Mouse (Mus musculus): ENCODE results near the gene Ctxn1. TPM values are rescaled to one million over a fixed set of nuclear protein-coding genes. Genes with fewer than 3 reads are reported as not detected.
"Not testable (repeated sequence)": the region's sequence is repeated elsewhere in the genome, so short reads cannot be mapped to it uniquely, and the experiment has no call there.

Ctxn1 gene
- polyA plus RNA-seq (2017; shearing (Covaris generic)): not detected

DNA sequence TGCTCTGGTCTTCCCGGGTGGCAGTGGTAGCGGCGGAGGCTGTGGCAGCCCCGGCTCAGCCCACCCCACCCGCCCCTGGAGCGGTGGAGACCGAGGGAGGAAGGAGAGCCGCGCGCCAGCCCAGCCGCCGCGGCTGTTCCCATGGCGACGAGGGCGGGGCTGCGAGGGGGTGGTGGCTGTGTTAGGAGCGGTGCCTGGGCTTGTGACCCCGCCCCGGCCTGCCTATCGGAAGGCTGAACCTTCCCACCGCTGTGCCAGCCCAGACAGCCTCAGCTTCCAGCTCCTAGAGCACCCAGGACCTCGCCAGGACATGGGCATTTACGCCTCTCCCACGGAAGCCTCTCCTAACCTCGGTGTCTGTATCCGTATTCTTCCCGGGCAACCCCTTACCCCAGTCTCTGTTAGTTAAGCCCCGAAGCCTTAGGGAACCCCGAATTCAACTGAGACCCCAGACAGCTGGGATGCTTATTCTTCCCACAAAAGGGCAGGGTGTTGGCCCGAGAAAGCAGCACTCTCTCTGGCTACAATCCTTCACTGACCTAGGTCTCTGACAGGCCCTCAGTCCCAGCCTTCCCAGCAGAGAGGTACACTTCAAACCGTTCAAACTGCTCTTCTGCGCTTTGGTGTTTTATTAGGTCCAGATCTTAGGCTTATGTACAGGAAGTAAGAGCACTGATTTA lies at the start of gene Ctxn1:
Ctxn1 (minus strand) TSS at position 150 of the 680 bp plus-strand sequence.
- peak; percentile 97 for ATAC-seq

DNA sequence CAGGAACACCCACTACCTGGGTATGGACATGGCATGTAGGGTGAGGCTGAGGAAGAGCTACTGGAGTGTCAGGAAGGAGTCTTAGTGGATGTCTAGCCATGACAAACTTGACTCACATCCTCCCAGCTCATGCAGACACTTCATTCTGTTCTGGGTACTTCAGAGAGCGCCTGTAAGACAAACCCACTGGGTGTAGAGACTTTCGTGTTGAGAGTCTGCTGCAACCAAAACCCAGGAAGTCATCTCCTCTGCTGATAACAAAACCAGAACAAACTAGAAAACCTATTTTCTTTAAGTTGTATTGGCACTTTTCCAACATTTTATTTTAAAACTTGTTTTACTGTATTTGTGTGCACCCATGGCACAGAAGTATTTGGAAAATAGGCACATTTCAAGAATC lies 46.8 kb upstream of the Ctxn1 start:
- peak; percentile 56 for ATAC-seq

DNA sequence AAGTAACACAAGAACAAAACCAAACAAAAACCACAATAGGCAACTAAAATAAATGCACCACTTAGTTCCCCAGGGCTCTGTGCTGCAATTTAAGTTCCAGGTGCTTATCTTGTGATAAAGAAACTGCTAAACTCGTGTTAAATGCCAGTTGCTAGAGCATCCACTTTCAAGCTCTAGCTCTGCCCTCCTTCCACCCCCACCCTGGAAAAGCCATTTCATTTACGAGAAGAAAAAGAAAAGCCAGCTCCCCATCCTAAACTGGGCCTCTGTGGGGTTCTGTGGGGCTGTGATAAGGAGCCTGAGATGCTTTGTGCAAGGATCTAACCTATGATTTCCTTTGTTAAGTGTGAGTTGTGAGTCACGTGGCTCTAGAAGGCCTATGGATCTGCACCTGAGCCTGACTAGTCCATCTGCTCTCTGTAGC lies 45.1 kb upstream of the Ctxn1 start:
- ATAC-seq: no peak

DNA sequence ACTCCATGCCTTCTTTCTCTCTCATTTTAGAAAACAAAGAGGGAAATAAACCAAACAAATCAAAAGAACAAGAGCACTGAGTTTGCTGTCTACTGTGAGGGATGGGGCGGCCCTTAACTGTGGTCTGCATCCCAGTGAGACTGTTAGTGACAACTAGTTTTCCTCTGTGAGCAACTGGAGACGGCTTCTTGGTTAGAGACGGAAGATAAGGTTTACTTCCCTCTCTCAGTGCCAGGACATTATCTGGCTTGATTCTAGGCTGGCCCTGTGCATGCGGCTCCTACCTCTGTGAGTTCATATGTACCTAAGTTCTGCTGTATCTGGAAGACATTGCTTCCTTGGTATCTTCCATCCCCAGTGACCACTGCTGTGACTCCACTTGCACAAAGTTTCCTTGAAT lies 38.7 kb upstream of the Ctxn1 start:
- ATAC-seq: no peak

- ATAC-seq: no peak
These were observed 33.7 kb upstream of the Ctxn1 start for GRCm38 (mm10) chr8:4292738-4293137.

GRCm38 (mm10) chr8:4276111-4276465 lies 17.0 kb upstream of the Ctxn1 start:
- ATAC-seq: no peak

DNA sequence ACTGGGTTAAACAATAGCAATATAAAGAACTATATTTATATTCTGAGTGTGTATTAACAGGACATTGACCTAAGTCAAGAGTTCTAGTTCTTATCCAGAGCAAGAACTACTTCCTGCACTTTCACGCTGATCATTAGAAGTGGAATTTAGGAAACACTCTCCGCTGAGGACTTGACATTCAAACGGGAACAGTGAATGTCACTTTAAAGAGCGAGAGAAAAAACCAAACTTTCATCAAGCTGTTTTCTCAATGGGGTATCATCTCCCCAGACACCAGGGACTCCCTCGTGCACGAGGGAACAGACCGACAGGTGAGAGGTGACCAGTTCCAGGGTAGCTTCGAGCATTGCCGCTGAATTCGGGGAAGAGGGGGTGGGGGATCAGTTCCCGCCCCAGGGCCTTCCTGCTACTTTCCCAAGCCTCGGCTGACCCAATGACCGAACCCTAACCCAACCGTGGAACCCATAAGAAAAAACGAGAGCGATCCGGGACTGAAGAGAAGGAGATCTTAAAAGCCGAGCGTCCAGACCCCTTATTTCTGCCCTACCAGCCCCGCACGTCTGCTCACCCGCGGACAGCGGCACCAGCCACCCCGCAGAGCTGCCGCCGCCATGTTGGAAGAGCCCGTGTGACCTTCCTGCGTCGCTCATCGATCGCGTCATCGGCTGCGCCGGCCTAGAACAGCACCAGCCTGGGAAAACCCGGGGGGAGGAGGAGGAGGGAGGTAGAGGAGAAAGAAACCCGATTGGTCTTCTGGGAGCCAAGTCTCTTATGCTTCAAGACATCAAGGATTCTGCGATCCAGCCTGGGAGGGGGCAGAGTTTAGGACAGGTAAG lies 16.4 kb upstream of the Ctxn1 start, which contains the start of gene Timm44:
Timm44 (minus strand) TSS at position 639 of the 836 bp plus-strand sequence.
- ATAC-seq: peak; percentile 98

GRCm38 (mm10) chr8:4269609-4270008 lies 10.5 kb upstream of the Ctxn1 start:
- ATAC-seq: no peak

DNA sequence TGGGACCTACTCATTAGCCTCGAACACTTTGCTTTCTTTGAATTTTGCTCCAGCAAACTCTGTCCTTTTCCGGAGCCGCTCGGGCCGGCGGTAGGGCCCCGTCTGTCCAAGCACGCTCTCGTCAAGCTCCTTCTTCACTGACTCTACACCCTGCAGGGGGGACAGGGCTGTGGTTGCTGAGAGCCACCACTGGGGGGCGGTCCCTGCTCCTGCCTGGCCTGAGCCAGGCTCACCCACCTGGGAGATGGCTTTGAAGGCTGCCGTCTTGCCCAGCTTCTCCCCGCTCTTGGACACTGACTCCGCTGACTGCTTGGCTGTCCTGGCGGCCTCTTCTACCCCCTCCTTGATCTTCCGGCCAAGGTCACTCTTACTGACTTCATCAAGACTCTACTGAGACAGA lies 8.6 kb upstream of the Ctxn1 start:
- no peak for ATAC-seq

DNA sequence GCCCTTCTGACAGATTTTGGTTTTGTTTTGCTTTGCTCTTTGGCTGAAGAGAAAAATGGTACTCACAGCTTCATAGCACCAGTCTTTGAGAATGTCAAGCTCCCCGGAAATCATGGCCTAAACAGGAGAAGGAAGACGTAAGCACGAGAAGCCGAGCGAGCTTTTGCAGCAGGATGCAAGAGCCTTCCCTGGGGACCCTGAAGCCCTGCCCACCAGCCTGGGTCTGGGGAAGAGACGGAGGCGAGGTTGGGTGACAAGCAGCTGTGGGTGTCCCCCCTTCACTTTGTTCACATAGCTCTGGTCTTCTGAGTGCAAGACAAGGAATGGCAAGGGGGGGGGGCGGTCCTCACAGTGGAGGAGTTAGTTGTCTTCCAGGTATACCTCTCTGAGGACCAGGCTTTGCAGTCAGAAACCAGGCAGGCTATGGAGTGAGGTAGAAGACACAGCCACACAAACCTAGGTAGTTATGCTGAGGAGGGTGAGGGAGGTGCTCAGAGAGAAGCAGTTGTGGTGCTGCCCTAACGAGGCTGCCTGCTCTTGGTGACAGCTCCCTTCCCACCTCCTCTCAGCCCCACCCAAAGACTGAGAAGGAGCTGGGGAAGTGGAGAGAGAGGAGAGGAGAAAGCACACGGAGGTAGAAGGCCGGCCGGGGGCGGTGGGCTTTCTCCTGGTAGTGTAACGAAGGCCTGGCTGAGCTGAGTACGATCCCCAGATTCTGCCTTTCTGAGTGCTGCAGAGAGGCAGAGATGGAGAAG lies 6.3 kb upstream of the Ctxn1 start:
- no peak for ATAC-seq

DNA sequence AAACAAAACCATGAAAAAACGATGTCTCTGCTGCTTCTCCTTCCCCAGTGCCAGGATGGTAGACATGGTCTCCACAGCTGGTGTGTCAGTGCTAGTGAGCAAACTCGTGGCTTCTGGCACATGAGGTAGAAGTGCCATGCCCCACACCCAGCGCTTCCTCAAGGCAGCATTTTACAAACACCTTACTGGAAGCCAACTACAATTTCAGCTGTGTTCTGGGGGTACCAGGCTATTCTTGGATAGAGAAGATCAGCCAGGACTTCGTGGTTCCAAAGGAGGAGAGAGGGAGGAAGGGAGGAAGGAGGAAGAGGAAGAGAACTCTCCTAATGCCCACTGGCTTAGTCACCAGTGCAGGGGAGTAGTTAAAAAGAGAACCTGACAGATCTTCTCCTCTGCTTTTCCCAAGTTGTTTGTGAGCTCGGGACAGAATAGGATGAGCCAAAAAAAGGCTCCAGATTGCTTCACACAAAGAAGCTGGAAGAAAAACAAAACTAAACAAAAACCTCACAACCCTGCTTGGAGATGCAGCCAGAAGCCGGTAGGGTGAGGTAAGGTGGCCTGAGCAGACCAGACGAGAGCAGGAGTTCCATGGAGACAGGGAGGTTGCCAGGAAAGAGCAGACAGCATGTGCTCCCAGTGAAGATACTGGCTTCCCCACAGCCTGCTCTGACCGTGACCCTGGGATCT lies 4.2 kb upstream of the Ctxn1 start:
- no peak for ATAC-seq

DNA sequence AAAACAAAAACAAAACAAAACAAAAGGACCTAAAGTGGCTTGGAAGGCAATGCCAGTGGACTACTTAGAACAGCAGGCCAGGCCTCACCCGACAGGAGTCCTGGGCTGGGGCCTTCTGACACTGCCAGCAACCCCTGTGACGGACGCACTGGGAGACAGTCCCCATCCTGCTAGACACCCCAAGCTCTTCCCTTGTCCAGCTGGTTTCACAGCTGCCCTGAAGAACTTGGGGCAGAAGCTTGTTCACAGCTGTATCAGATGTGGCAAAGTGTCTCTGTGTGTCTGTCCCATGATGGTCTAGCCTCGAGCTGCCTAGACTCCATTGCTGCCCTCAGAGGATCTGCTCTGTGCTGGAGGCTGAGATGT lies 714 bp upstream of the Ctxn1 start:
- no peak for ATAC-seq

DNA sequence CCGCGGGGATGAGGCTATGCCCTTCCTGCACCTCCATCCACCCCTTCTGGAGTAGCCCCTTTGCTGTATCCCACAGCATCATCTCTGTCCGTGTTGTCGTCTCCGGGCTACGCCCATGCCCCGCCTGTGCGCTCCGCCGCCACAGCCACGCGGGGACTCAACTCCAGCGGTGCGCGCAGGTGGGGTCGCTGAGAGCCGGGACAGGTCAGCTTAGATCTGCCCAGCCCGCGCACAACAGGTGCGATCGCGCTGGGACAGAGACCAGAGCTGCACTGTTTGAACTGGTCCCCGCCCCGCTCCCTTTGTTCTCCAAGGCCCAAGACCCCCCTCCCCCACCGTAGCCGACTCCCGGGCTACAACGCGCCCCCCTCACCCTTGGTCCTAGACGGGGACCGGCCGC lies 396 bp downstream of the Ctxn1 start:
- peak; percentile 23 for ATAC-seq

- peak; percentile 37 for ATAC-seq
These were observed 841 bp downstream of the Ctxn1 start for GRCm38 (mm10) chr8:4258233-4258632.

DNA sequence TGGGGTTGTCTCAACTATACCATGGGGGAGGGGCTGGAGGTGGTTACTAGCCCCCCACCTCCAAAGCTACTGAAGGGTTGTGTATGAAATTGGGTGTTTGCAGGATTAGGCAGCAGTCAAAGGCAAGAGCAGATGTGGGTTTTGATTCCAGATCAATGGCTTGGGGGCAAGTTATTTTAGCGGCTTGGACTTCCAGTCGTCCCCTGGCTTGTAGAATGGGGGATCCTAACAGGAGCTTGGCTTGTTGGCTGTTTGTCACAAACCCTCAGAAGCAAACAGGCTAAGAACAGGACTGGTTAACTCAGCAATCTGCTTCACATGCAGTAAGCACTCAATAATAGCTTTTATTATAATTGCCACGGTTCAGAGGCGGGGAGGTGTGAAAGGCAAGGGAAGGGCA lies 1.7 kb downstream of the Ctxn1 start:
- no peak for ATAC-seq

DNA sequence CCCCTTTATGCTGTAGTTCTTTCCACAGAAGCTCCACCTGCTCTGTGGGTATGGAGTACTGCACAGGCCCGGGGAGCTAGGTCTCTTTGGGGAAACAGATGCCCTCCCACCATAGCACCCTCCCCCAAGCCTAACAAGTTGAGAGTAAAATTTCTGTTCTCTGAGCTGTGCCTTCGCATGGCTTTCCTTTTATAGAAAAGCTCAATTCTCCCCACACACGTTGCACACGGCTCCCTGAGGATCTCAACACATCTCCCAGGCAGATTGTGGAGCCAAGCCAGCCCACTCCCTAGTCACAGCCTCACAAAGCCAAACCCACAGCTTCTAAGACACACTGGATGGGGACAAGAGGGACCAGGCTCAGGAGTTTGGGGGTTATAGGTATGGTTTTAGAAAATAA lies 2.2 kb downstream of the Ctxn1 start:
- no peak for ATAC-seq

DNA sequence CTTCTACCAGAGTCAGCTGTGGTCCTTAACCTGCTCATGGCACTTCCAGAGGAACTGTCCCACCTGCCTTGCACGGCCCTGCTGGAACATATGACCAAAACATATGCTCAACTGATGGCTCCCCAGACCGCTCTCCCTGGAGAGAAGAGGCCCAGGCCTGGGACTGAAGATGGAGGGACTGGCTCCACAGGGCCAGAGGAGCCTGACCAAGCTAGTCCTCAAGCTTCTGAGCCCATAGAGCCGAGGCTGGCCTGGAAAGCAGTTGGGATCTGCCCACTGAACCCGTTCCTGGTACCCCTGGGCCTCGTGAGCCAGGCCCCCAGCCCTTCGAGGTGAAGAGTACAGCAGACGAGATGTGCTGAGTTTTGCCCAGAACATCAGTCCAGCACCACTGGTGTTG lies 3.6 kb downstream of the Ctxn1 start:
- not testable (repeated sequence) for ATAC-seq

DNA sequence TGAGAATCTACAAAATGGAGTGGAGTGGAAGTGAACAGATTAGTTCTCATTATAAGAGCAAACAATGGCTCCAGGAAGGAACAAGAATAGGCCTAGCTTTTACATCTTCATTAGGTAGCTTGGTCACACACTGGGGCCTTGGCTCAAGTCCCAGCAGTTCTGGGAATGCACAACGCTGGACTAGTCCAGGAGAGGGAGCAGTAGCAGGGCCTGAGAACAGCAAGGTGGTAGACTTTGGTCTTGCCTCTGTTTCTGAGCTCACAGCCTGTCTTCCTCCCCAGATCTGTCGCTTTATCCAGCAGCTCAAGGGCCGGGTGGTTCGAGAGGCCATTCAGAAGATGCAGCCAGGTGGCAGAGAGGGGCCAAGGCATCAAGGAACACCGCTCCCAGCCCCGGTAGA lies 5.1 kb downstream of the Ctxn1 start:
- no peak for ATAC-seq

DNA sequence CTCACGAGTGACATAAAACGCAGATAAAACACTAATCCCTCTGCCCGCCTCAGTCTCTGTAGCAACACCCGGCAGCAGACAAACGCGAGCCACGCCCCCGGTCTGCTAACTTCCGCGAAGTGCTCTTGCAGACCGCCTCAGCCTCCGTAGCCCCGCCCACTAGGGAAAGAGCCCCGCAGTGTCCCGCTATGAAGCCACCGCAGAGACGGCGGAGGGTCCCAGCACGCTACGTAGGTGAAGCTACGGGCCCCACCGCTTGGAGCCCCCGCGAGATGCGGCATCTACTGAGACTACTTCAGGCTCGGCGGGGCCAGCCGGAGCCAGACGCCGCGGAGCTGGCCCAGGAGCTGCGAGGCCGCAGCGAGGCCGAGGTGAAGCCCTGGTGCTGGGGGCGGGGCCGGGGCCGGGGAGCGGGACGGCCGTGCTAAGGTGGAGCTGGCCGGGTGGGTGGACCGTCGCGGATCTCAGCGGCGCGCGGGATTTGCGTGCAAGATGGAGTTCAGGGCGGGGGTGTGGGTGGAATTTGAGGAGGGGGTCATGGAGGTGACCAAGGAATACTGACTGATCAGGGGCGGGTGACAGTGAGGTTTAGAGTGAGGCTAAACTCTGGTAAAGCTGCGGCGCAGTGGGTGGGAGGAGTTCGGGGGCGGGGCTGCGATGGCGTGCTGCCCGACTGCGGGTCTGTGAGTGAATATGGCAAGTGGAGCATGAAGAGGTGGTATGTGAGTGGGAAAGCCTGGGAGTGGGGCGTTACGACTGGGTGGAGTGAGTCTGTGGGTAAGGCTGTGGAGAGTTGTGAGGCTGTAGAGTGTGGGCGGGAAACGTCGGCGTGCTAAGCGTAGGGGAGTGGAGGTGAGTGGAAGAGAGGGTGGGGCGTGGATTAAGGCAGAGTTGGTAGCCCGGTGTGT lies 5.9 kb downstream of the Ctxn1 start, which contains the start of gene Snapc2:
Snapc2 (plus strand) TSS at position 147 of the 908 bp plus-strand sequence.
- peak; percentile 91 for ATAC-seq

DNA sequence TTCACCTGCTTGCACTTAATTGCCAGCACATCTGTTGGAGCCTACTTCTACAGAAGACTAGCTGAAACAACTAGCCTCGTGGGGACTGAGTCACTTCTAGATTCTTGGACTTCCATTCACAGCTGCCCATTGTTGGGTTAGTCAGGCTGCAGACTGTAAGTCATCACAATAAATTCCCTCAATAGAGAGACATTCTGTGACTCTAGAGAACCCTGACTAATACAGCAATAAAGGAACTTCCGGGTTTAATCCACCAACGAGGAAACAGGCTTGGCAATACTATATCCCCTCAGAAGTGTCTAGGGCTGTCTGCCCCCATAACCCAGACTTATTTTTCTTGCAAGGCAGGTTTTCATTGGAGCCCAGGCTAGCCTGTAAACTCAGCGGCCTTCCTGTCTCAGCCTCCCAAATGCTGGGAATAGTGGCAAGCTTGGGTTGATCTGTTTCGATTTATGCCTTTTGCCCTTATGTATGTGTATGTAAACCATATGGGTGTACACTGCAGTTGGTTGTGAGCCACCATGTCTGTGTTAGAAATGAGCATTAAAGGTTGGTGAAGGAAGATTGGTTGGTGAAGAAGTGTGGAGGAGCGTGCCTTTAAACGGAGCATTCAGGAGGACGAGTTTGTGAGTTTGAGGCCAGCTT lies 6.8 kb downstream of the Ctxn1 start:
- no peak for ATAC-seq
